Mouse (Mus musculus) liver, embryonic 15.5 days (tissue): ENCODE results near the gene Acbd3. TPM values are rescaled to one million over a fixed set of nuclear protein-coding genes. Genes with fewer than 3 reads are reported as not detected.

ENCODE experiments used
- ATAC-seq: fragments of 200-750 bp; cut with Nextera tagmentation; 2 replicates; pipeline ENCODE4 v1.8.0; 2017; ENCODE audit warnings: moderate number of reproducible peaks, mild to moderate bottlenecking, moderate library complexity; ENCODE audit not compliant: insufficient read depth
- H3K27ac ChIP-seq: fragments of 300-500 bp; sonication (generic); replicated peaks from 2 replicates; pipeline ENCODE4 v1.5.1; 2015; ENCODE audit warnings: mild to moderate bottlenecking, inconsistent platforms
- H3K27me3 ChIP-seq: fragments of 300-500 bp; sonication (generic); 2 replicates; pipeline ENCODE4 v1.6.1; 2015; ENCODE audit warnings: mild to moderate bottlenecking, inconsistent platforms
- H3K36me3 ChIP-seq: fragments of 300-500 bp; sonication (generic); replicated peaks from 2 replicates; pipeline ENCODE4 v1.6.1; 2015; ENCODE audit warnings: moderate library complexity, mild to moderate bottlenecking, inconsistent platforms
- H3K4me1 ChIP-seq: fragments of 300-500 bp; sonication (generic); replicated peaks from 2 replicates; pipeline ENCODE4 v1.6.1; 2015; ENCODE audit warnings: inconsistent platforms
- H3K4me2 ChIP-seq: fragments of 300-500 bp; sonication (generic); 2 replicates; pipeline ENCODE4 v1.6.1; 2015; ENCODE audit warnings: moderate library complexity, mild to moderate bottlenecking, inconsistent platforms
- H3K4me3 ChIP-seq: fragments of 300-500 bp; sonication (generic); replicated peaks from 2 replicates; pipeline ENCODE4 v1.5.1; 2015; ENCODE audit warnings: mild to moderate bottlenecking, inconsistent platforms
- H3K9ac ChIP-seq: fragments of 300-500 bp; sonication (generic); 2 replicates; pipeline ENCODE4 v1.6.1; 2015; ENCODE audit warnings: moderate library complexity, mild to moderate bottlenecking, inconsistent platforms
- H3K9me3 ChIP-seq: fragments of 300-500 bp; sonication (generic); replicated peaks from 2 replicates; pipeline ENCODE4 v1.6.1; 2016; ENCODE audit warnings: inconsistent platforms
- WGBS: fragments of 180-500 bp; shearing (Covaris S2); methylation state at CpG from one replicate; pipeline ENCODE4 v1.1.7; 2015; ENCODE audit warnings: mixed read lengths; ENCODE audit not compliant: insufficient replicate concordance; 5-methylcytosine and 5-hydroxymethylcytosine counted together
- polyA plus RNA-seq: library from polyadenylated mRNA; unstranded; fragments of >200 nt; fragmentation: Nextera tagmentation; extraction: Ambion mirVana; gene quantifications from 2 replicates; pipeline ENCODE4 v1.2.1, GENCODE M21; 2015

Acbd3 gene
- polyA plus RNA-seq, 1 experiment from 2014 or later = 7.6 TPM

GRCm38 (mm10) chr1:180774664-180775063 is 48.8 kb downstream of the Acbd3 start:
- 53% methylated on average over 3 of the region's 3 CpGs for WGBS

GRCm38 (mm10) chr1:180775317-180775716 is 49.5 kb downstream of the Acbd3 start:
- H3K4me2 ChIP-seq = no peak overlapping the region
- WGBS = 73% methylated on average over 10 of the region's 10 CpGs
- no peak overlapping the region for H3K9ac ChIP-seq
- no peaks in the 10 kb centered on the region for H3K36me3 ChIP-seq
- peaks cover 9% of the 10 kb centered on the region; the same call in 1 of the 2 replicates for H3K27me3 ChIP-seq
- H3K27ac ChIP-seq = no peak overlapping the region
- H3K9me3 ChIP-seq = no peaks in the 10 kb centered on the region; the same call in 1 of the 2 replicates
- peaks cover 38% of the 10 kb centered on the region for H3K4me1 ChIP-seq
- ATAC-seq = no peak
- no peak overlapping the region for H3K4me3 ChIP-seq

More at GRCm38 (mm10) chr1:180774664-180775063, 48.8 kb downstream of the Acbd3 start:
- H3K4me3 ChIP-seq = no peak overlapping the region
- no peak for ATAC-seq
- peaks cover 13% of the 10 kb centered on the region for H3K27me3 ChIP-seq
- no peak overlapping the region for H3K27ac ChIP-seq
- no peak overlapping the region for H3K9ac ChIP-seq
- no peaks in the 10 kb centered on the region; the same call in 1 of the 2 replicates for H3K9me3 ChIP-seq
- peaks cover 38% of the 10 kb centered on the region for H3K4me1 ChIP-seq
- H3K4me2 ChIP-seq = no peak overlapping the region
- H3K36me3 ChIP-seq = no peaks in the 10 kb centered on the region

- no peak overlapping the region for H3K9ac ChIP-seq
- 59% methylated on average over 6 of the region's 6 CpGs for WGBS
- H3K36me3 ChIP-seq = no peaks in the 10 kb centered on the region
- H3K4me3 ChIP-seq = no peak overlapping the region
- H3K4me1 ChIP-seq = peaks cover 38% of the 10 kb centered on the region
- no peak overlapping the region for H3K27ac ChIP-seq
- ATAC-seq = no peak
- no peaks in the 10 kb centered on the region; the same call in 1 of the 2 replicates for H3K9me3 ChIP-seq
- no peak overlapping the region for H3K4me2 ChIP-seq
- H3K27me3 ChIP-seq = peaks cover 13% of the 10 kb centered on the region
Measured at GRCm38 (mm10) chr1:180775849-180776493, 50.1 kb downstream of the Acbd3 start.

DNA sequence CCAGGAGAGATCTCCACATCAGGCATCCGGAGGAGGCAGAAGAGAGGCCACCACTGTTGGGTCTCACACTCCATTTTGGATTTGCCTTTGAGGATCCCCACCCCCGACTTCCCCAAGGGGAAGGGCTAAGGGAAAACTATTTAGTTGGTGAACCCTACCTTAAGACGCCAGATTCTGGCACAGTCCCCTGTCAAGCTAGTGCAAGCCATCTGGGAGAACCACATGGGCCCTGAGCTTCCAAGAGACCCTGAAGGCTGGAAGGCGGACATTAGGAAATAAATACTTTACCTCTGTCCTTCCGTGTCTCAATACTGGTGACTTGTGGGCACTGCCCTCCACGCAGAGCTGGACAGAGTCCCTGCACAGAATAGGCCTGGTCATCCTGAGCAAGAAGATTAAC is 50.7 kb downstream of the Acbd3 start:
- Histone ChIP-seq H3K27me3 (peaks cover 15% of the 10 kb centered on the region), H3K4me1 (peaks cover 32% of the 10 kb centered on the region), H3K9ac (no peak overlapping the region), H3K4me2 (no peak overlapping the region), H3K36me3 (no peaks in the 10 kb centered on the region), H3K9me3 (no peaks in the 10 kb centered on the region; the same call in 1 of the 2 replicates), H3K4me3 (no peak overlapping the region), H3K27ac (no peak overlapping the region)
- WGBS = 72% methylated on average over 6 of the region's 6 CpGs
- no peak for ATAC-seq

GRCm38 (mm10) chr1:180777289-180777659 is 51.4 kb downstream of the Acbd3 start:
- WGBS = 4% methylated on average over 10 of the region's 10 CpGs

GRCm38 (mm10) chr1:180777660-180778402 is 52.0 kb downstream of the Acbd3 start:
- peak overlapping the region; percentile 99 for H3K4me2 ChIP-seq
- H3K9me3 ChIP-seq = no peaks in the 10 kb centered on the region; the same call in 1 of the 2 replicates
- H3K4me1 ChIP-seq = peaks cover 26% of the 10 kb centered on the region
- peak; percentile 85 for ATAC-seq
- H3K27ac ChIP-seq = peak overlapping the region; percentile 86
- H3K27me3 ChIP-seq = peaks cover 15% of the 10 kb centered on the region
- H3K9ac ChIP-seq = peak overlapping the region; percentile 74
- WGBS = under 1% methylated on average over 56 of the region's 56 CpGs
- H3K4me3 ChIP-seq = peak overlapping the region; percentile 70
- no peaks in the 10 kb centered on the region for H3K36me3 ChIP-seq

More at GRCm38 (mm10) chr1:180777289-180777659, 51.4 kb downstream of the Acbd3 start:
- peaks cover 26% of the 10 kb centered on the region for H3K4me1 ChIP-seq
- peak overlapping the region; percentile 74 for H3K9ac ChIP-seq
- peak overlapping the region; percentile 86 for H3K27ac ChIP-seq
- H3K4me3 ChIP-seq = peak overlapping the region; percentile 70
- H3K4me2 ChIP-seq = peak overlapping the region; percentile 99
- H3K36me3 ChIP-seq = no peaks in the 10 kb centered on the region
- peaks cover 15% of the 10 kb centered on the region for H3K27me3 ChIP-seq
- ATAC-seq = no peak
- no peaks in the 10 kb centered on the region; the same call in 1 of the 2 replicates for H3K9me3 ChIP-seq

DNA sequence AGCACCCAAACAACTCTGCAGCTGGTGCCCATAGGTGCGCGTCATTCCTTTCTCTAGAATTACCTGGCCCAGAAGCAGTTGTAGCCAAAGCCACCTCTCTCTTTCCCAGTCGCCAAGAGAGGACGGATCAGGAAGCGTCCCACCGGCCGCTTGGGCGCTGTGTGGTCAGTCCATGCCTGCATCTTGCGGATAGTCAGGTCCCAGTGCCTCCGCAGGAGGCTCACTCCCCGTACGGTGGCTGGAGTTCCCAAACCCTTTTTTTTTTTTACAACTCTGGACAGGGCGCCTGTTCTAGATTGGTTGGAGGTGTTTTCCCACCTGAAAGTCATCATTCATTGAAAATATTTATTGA is 52.5 kb downstream of the Acbd3 start:
- Histone ChIP-seq H3K9ac (peak overlapping the region; percentile 74), H3K27me3 (peaks cover 15% of the 10 kb centered on the region), H3K4me1 (peaks cover 26% of the 10 kb centered on the region), H3K9me3 (no peaks in the 10 kb centered on the region; the same call in 1 of the 2 replicates), H3K4me3 (peak overlapping the region; percentile 70), H3K36me3 (no peaks in the 10 kb centered on the region), H3K4me2 (peak overlapping the region; percentile 99), H3K27ac (peak overlapping the region; percentile 86)
- 3% methylated on average over 13 of the region's 13 CpGs for WGBS
- no peak for ATAC-seq

GRCm38 (mm10) chr1:180778941-180779340 is 53.1 kb downstream of the Acbd3 start:
- WGBS = 80% methylated on average over 10 of the region's 10 CpGs
- H3K27ac ChIP-seq = no peak overlapping the region
- no peak overlapping the region for H3K4me3 ChIP-seq

DNA sequence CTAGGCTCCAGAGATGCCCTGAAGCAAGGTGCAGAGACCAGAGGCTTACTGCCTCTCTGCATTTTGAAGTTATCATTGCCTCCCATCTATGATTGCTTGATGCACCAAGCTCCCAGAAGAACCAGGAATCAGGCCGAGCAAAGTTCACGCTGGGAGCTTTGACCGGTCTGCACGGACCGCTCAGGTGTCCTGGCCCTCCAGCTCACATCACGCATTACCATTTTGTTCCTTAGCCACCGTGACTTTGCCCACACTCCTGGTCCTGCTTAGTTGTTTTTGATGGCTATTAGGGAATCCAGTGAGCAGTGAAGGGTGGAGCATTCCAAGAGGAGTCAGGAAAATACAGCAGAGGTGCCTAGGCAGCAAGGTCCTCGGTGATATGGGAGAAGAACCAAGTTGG is 54.4 kb downstream of the Acbd3 start:
- Histone ChIP-seq H3K4me2 (no peak overlapping the region), H3K4me1 (peaks cover 26% of the 10 kb centered on the region), H3K36me3 (no peaks in the 10 kb centered on the region), H3K27me3 (peaks cover 15% of the 10 kb centered on the region), H3K9me3 (no peaks in the 10 kb centered on the region), H3K27ac (no peak overlapping the region), H3K9ac (no peak overlapping the region), H3K4me3 (no peak overlapping the region)
- no peak for ATAC-seq
- 77% methylated on average over 8 of the region's 8 CpGs for WGBS

More at GRCm38 (mm10) chr1:180778941-180779340, 53.1 kb downstream of the Acbd3 start:
- no peak overlapping the region for H3K9ac ChIP-seq
- H3K4me2 ChIP-seq = peak overlapping the region; percentile 99
- peaks cover 26% of the 10 kb centered on the region for H3K4me1 ChIP-seq
- no peaks in the 10 kb centered on the region; the same call in 1 of the 2 replicates for H3K9me3 ChIP-seq
- no peaks in the 10 kb centered on the region for H3K36me3 ChIP-seq
- H3K27me3 ChIP-seq = peaks cover 15% of the 10 kb centered on the region
- no peak for ATAC-seq

- peaks cover 26% of the 10 kb centered on the region for H3K4me1 ChIP-seq
- H3K9me3 ChIP-seq = no peaks in the 10 kb centered on the region
- peaks cover 15% of the 10 kb centered on the region for H3K27me3 ChIP-seq
- no peak overlapping the region for H3K4me3 ChIP-seq
- 71% methylated on average over 5 of the region's 5 CpGs for WGBS
- H3K27ac ChIP-seq = no peak overlapping the region
- no peak for ATAC-seq
- H3K9ac ChIP-seq = no peak overlapping the region
- H3K4me2 ChIP-seq = no peak overlapping the region
- H3K36me3 ChIP-seq = no peaks in the 10 kb centered on the region
Measured at GRCm38 (mm10) chr1:180781250-180781649, 55.4 kb downstream of the Acbd3 start.

DNA sequence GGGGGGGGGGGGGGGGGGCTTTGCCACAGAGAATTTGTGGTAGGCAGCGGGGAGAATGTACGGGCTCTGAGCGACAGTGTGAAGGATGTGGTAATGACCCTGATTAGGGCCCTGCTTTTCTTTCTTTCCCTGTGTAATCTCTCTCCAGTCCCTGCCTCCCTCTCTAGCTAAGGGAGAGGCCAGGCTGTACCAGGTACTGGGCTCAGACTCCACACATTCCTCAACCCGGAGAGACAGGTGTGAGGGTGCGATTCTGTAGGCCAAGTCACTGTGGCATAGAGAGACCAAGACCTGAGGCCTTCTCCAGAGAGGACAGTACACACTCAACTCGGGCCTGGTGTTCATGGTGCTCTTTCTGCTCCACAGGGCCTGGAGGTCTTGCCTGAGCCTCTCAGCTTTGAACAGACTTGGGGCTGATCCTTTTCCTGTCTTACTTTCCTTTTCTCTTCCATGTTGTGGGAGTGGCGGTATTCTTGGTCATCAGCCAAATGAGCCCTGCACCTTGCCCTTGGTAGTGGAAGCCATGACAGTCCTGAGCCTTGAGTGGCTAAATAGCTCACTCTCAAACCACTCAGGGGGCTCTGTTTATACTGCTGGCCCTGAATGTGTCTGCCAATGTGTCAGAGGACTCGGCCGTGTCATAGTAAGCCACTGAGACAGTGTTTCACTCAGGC is 57.2 kb downstream of the Acbd3 start:
- peaks cover 11% of the 10 kb centered on the region for H3K4me1 ChIP-seq
- H3K9ac ChIP-seq = no peak overlapping the region
- 61% methylated on average over 9 of the region's 9 CpGs for WGBS
- H3K4me2 ChIP-seq = no peak overlapping the region
- H3K4me3 ChIP-seq = no peak overlapping the region
- H3K27me3 ChIP-seq = peaks cover 15% of the 10 kb centered on the region
- no peak for ATAC-seq
- H3K9me3 ChIP-seq = no peaks in the 10 kb centered on the region
- H3K36me3 ChIP-seq = no peaks in the 10 kb centered on the region
- H3K27ac ChIP-seq = no peak overlapping the region
